In genomic region chr17:25139960-25140359, GRCm38 (mm10) we compare ENCODE assay signal across 13 mouse cellular contexts. TPM values are rescaled to one million over a fixed set of nuclear protein-coding genes. Genes with fewer than 3 reads are reported as not detected.
DNase-seq lines count a peak whose midpoint lies in the region; ATAC-seq lines count a peak whose summit lies in the region.
"Had no signal": no experiment of that assay in that cellular context is flagged by ENCODE, and none has a peak within 500 bp of the region (broad histone marks: within the 10 kb centered on the region; RNA-seq: fewer than 3 reads in every experiment).

No protein-coding gene starts in this region.

- peaks cover 3% of the 10 kb centered on the region; the same call in 1 of the 2 replicates for H3K36me3 ChIP-seq in heart, embryonic 11.5 days (ENCODE audit: control insufficient read depth, insufficient read depth, low read length)
- H3K36me3 ChIP-seq in midbrain, embryonic 14.5 days (ENCODE audit: control insufficient read depth, insufficient read depth, low read length), result peaks cover 14% of the 10 kb centered on the region
- no peaks in the 10 kb centered on the region for H3K36me3 ChIP-seq in midbrain, embryonic 11.5 days (ENCODE audit: control insufficient read depth, insufficient read depth, low read length)
- H3K36me3 ChIP-seq in embryonic facial prominence, embryonic 10.5 days (replicated peaks), result peaks cover 37% of the 10 kb centered on the region

- H3K4me3 ChIP-seq in heart, embryonic 11.5 days (ENCODE audit: low read depth, low read length), result no peak overlapping the region
- no peak overlapping the region for H3K4me3 ChIP-seq in midbrain, embryonic 14.5 days (replicated peaks; ENCODE audit: low read depth, low read length)
- H3K4me3 ChIP-seq in midbrain, embryonic 11.5 days (ENCODE audit: low read depth, low read length), result no peak overlapping the region
- H3K4me3 ChIP-seq in embryonic facial prominence, embryonic 10.5 days, result no peak overlapping the region
- H3K4me3 ChIP-seq: lung, embryonic 15.5 days had no signal

- no peak overlapping the region for H3K27ac ChIP-seq in heart, embryonic 11.5 days (ENCODE audit: low read depth, low read length)
- no peak overlapping the region for H3K27ac ChIP-seq in midbrain, embryonic 14.5 days (replicated peaks; ENCODE audit: low read depth, low read length)
- H3K27ac ChIP-seq in midbrain, embryonic 11.5 days (ENCODE audit: low read depth, low read length), result no peak overlapping the region
- H3K27ac ChIP-seq in embryonic facial prominence, embryonic 10.5 days (replicated peaks), result no peak overlapping the region
- H3K27ac ChIP-seq: lung, embryonic 15.5 days had no signal

- no peaks in the 10 kb centered on the region for H3K27me3 ChIP-seq in heart, embryonic 11.5 days (ENCODE audit: control insufficient read depth, insufficient read depth, low read length)
- no peaks in the 10 kb centered on the region for H3K27me3 ChIP-seq in midbrain, embryonic 14.5 days (ENCODE audit: control insufficient read depth, insufficient read depth, low read length)
- H3K27me3 ChIP-seq in midbrain, embryonic 11.5 days (ENCODE audit: control insufficient read depth, insufficient read depth, low read length), result no peaks in the 10 kb centered on the region
- no peaks in the 10 kb centered on the region for H3K27me3 ChIP-seq in embryonic facial prominence, embryonic 10.5 days (replicated peaks; ENCODE audit: low read depth, poor library complexity, severe bottlenecking)
- H3K27me3 ChIP-seq: lung, embryonic 15.5 days had no signal

- WGBS in heart, embryonic 11.5 days (ENCODE audit: insufficient replicate concordance), result 67% methylated on average over 4 of the region's 4 CpGs
- WGBS in midbrain, embryonic 14.5 days, result 75% methylated on average over 4 of the region's 4 CpGs
- WGBS in midbrain, embryonic 11.5 days, result 74% methylated on average over 4 of the region's 4 CpGs
- WGBS in embryonic facial prominence, embryonic 10.5 days, result 76% methylated on average over 4 of the region's 4 CpGs

- ATAC-seq in heart, embryonic 11.5 days (replicated peaks; ENCODE audit: insufficient number of reproducible peaks, low FRiP score, low TSS enrichment), result no peak
- no peak for ATAC-seq in midbrain, embryonic 14.5 days (ENCODE audit: low FRiP score, low TSS enrichment)
- ATAC-seq in midbrain, embryonic 11.5 days (ENCODE audit: low FRiP score), result no peak

- no peak overlapping the region for H3K9ac ChIP-seq in heart, embryonic 11.5 days (ENCODE audit: low read depth, low read length)
- H3K9ac ChIP-seq in midbrain, embryonic 14.5 days (replicated peaks; ENCODE audit: low read length), result no peak overlapping the region
- H3K9ac ChIP-seq in midbrain, embryonic 11.5 days (ENCODE audit: low read length), result no peak overlapping the region
- H3K9ac ChIP-seq: lung, embryonic 15.5 days had no signal

- H3K4me2 ChIP-seq in heart, embryonic 11.5 days, result no peak overlapping the region
- H3K4me2 ChIP-seq in midbrain, embryonic 14.5 days (ENCODE audit: low read length), result no peak overlapping the region
- no peak overlapping the region for H3K4me2 ChIP-seq in midbrain, embryonic 11.5 days
- H3K4me2 ChIP-seq: lung, embryonic 15.5 days had no signal

- H3K9me3 ChIP-seq in heart, embryonic 11.5 days (replicated peaks; ENCODE audit: control insufficient read depth, low read length), result no peaks in the 10 kb centered on the region
- H3K9me3 ChIP-seq in midbrain, embryonic 14.5 days (ENCODE audit: control insufficient read depth, low read length), result no peaks in the 10 kb centered on the region
- H3K9me3 ChIP-seq in midbrain, embryonic 11.5 days (ENCODE audit: control insufficient read depth, low read length), result no peaks in the 10 kb centered on the region
- no peaks in the 10 kb centered on the region for H3K9me3 ChIP-seq in embryonic facial prominence, embryonic 10.5 days
- H3K9me3 ChIP-seq: lung, embryonic 15.5 days had no signal

- DNase-seq in heart, postnatal 4 days, result peak; percentile 22
- DNase-seq in midbrain, embryonic 14.5 days, result peak; percentile 8
- DNase-seq in midbrain, embryonic 11.5 days (ENCODE audit: low spot score, missing footprints), result no peak
- peak; percentile 16 for DNase-seq in embryonic facial prominence, embryonic 10.5 days (ENCODE audit: low spot score)
- no peak for DNase-seq in right cerebral cortex, postnatal 25 days
- no peak for DNase-seq in urinary bladder, postnatal 10 days (ENCODE audit: low spot score)
- DNase-seq: kidney, adult 8-10 months; right cerebral cortex, adult 18-20 months; thymus, adult 2 months had no signal

- peaks cover 4% of the 10 kb centered on the region; the same call in 1 of the 2 replicates for H3K4me1 ChIP-seq in heart, embryonic 11.5 days (ENCODE audit: control insufficient read depth, insufficient read depth, low read length)
- no peaks in the 10 kb centered on the region for H3K4me1 ChIP-seq in midbrain, embryonic 14.5 days (ENCODE audit: control insufficient read depth, insufficient read depth, low read length)
- H3K4me1 ChIP-seq in midbrain, embryonic 11.5 days (ENCODE audit: control insufficient read depth, insufficient read depth, low read length), result no peaks in the 10 kb centered on the region
- no peaks in the 10 kb centered on the region for H3K4me1 ChIP-seq in embryonic facial prominence, embryonic 10.5 days

RNA-seq across cellular contexts. Expression of gene Clcn7, which starts 6.8 kb away (rescaled TPM):
- total RNA-seq in heart, postnatal 4 days (2021), result 10 to 100 TPM; 25.2 to 25.6 TPM
- 18.9 and 20.4 TPM in 2 replicates for polyA plus RNA-seq in heart, embryonic 11.5 days (2014; fragmentation: Nextera tagmentation; extraction: Ambion mirVana)
- 26.3 and 29.9 TPM in 2 replicates for polyA plus RNA-seq in midbrain, embryonic 14.5 days (2014; fragmentation: Nextera tagmentation; extraction: Ambion mirVana)
- polyA plus RNA-seq in midbrain, embryonic 11.5 days (2014; fragmentation: Nextera tagmentation; extraction: Ambion mirVana), result 16.7 and 20.4 TPM in 2 replicates
- 24.4 and 27.5 TPM in 2 replicates for polyA plus RNA-seq in embryonic facial prominence, embryonic 10.5 days (2016; fragmentation: Nextera tagmentation; extraction: Ambion mirVana)

RNA-seq across cellular contexts. Expression of gene Ptx4, which starts 19.4 kb away (rescaled TPM):
- 1 to 10 TPM; 1.4 TPM for total RNA-seq in heart, postnatal 4 days (2021)
- 0.10 TPM in 1 of 2 replicates, not detected in the other for polyA plus RNA-seq in heart, embryonic 11.5 days (2014; fragmentation: Nextera tagmentation; extraction: Ambion mirVana)
- not detected in 2 replicates for polyA plus RNA-seq in midbrain, embryonic 14.5 days (2014; fragmentation: Nextera tagmentation; extraction: Ambion mirVana)
- polyA plus RNA-seq in midbrain, embryonic 11.5 days (2014; fragmentation: Nextera tagmentation; extraction: Ambion mirVana), result not detected in 2 replicates
- polyA plus RNA-seq in embryonic facial prominence, embryonic 10.5 days (2016; fragmentation: Nextera tagmentation; extraction: Ambion mirVana), result 0.09 and 0.14 TPM in 2 replicates
- polyA plus RNA-seq: thymus, adult 2 months had no signal

RNA-seq across cellular contexts. Expression of gene Ccdc154, which starts 22.3 kb away (rescaled TPM):
- not detected for total RNA-seq in heart, postnatal 4 days (2021)
- polyA plus RNA-seq in heart, embryonic 11.5 days (2014; fragmentation: Nextera tagmentation; extraction: Ambion mirVana), result not detected in 2 replicates
- polyA plus RNA-seq in midbrain, embryonic 14.5 days (2014; fragmentation: Nextera tagmentation; extraction: Ambion mirVana), result not detected in 2 replicates
- not detected in 2 replicates for polyA plus RNA-seq in midbrain, embryonic 11.5 days (2014; fragmentation: Nextera tagmentation; extraction: Ambion mirVana)
- not detected in 2 replicates for polyA plus RNA-seq in embryonic facial prominence, embryonic 10.5 days (2016; fragmentation: Nextera tagmentation; extraction: Ambion mirVana)
- total RNA-seq: left cerebral cortex, adult 8-10 months had no signal
- polyA plus RNA-seq: heart, embryonic 14.5 days had no signal

RNA-seq across cellular contexts. Expression of gene Telo2, which starts 24.2 kb away (rescaled TPM):
- 10 to 100 TPM; 16.4 to 17.5 TPM for total RNA-seq in heart, postnatal 4 days (2021)
- 22.1 and 25.4 TPM in 2 replicates for polyA plus RNA-seq in heart, embryonic 11.5 days (2014; fragmentation: Nextera tagmentation; extraction: Ambion mirVana)
- polyA plus RNA-seq in midbrain, embryonic 14.5 days (2014; fragmentation: Nextera tagmentation; extraction: Ambion mirVana), result 34.1 and 34.4 TPM in 2 replicates
- polyA plus RNA-seq in midbrain, embryonic 11.5 days (2014; fragmentation: Nextera tagmentation; extraction: Ambion mirVana), result 22.5 and 23.2 TPM in 2 replicates
- polyA plus RNA-seq in embryonic facial prominence, embryonic 10.5 days (2016; fragmentation: Nextera tagmentation; extraction: Ambion mirVana), result 54.0 and 55.5 TPM in 2 replicates

RNA-seq across cellular contexts. Expression of gene Gm38655, which starts 35.3 kb away (rescaled TPM):
- not detected for total RNA-seq in heart, postnatal 4 days (2021)
- 0.17 TPM in 1 of 2 replicates, not detected in the other for polyA plus RNA-seq in heart, embryonic 11.5 days (2014; fragmentation: Nextera tagmentation; extraction: Ambion mirVana)
- polyA plus RNA-seq in midbrain, embryonic 14.5 days (2014; fragmentation: Nextera tagmentation; extraction: Ambion mirVana), result not detected in 2 replicates
- not detected in 2 replicates for polyA plus RNA-seq in midbrain, embryonic 11.5 days (2014; fragmentation: Nextera tagmentation; extraction: Ambion mirVana)
- polyA plus RNA-seq in embryonic facial prominence, embryonic 10.5 days (2016; fragmentation: Nextera tagmentation; extraction: Ambion mirVana), result not detected in 2 replicates
- polyA plus RNA-seq: heart, embryonic 14.5 days had no signal

Comparison
In these comparisons a context has a peak if more than half of its experiments do, and no peak if none do; other contexts are left out.
1. DNase-seq: peak in heart, postnatal 4 days (single experiment), midbrain, embryonic 14.5 days (single experiment) and embryonic facial prominence, embryonic 10.5 days (single experiment); none in midbrain, embryonic 11.5 days (single experiment), right cerebral cortex, postnatal 25 days (single experiment) and urinary bladder, postnatal 10 days (single experiment).